Mouse (Mus musculus): Measurements from ENCODE around the gene Fam171a2. TPM values are rescaled to one million over a fixed set of nuclear protein-coding genes. Genes with fewer than 3 reads are reported as not detected.
"Not testable (repeated sequence)": the region's sequence is repeated elsewhere in the genome, so short reads cannot be mapped to it uniquely, and the experiment has no call there.

Gene Fam171a2
- total RNA-seq, 2 experiments from 2014 or later = 108 to 120 TPM

DNA sequence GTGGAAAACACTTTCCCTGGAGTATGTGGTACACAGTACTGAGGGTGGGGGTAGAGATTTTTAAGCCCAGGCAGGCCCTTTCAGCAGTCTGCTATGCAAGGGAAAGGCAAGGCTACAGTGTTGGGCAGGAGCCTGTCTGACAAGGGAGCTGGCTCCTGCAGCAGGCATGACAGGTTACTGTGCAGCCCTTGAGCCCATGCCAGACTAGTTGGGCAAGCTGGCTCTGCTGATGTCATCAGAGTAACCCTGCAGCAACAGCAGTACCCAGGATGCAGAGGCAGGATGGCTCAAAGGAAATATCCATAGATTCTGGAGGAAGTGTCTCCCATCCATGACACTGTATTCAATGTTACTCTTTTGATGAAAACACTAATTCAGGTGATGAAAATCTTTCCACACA lies 28.6 kb downstream of the Fam171a2 start:
- no peak for DNase-seq (ENCODE audit: low spot score in 2 of 2)
- intact Hi-C loops (cut with DNase I) = no loop called here

DNA sequence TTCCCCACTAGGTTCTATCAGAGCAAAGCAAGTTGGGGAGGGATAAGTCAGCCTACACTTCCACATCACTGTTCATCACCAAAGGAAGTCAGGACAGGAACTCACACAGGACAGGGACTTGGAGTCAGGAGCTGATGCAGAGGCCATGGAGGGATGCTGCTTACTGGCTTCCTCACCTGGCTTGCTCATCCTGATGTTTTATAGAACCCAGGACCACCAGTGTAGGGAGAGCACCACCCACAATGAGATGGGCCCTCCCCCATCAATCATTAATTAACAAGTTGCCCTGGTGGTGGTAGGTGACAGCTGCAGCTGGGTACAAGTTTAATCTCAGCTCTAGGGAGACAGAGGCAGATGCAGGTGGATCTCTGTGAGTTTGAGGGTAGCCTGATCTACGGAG lies 30.3 kb downstream of the Fam171a2 start:
- intact Hi-C loops (cut with DNase I) = no loop called here
- no peak for DNase-seq (ENCODE audit: low spot score in 2 of 2)

DNA sequence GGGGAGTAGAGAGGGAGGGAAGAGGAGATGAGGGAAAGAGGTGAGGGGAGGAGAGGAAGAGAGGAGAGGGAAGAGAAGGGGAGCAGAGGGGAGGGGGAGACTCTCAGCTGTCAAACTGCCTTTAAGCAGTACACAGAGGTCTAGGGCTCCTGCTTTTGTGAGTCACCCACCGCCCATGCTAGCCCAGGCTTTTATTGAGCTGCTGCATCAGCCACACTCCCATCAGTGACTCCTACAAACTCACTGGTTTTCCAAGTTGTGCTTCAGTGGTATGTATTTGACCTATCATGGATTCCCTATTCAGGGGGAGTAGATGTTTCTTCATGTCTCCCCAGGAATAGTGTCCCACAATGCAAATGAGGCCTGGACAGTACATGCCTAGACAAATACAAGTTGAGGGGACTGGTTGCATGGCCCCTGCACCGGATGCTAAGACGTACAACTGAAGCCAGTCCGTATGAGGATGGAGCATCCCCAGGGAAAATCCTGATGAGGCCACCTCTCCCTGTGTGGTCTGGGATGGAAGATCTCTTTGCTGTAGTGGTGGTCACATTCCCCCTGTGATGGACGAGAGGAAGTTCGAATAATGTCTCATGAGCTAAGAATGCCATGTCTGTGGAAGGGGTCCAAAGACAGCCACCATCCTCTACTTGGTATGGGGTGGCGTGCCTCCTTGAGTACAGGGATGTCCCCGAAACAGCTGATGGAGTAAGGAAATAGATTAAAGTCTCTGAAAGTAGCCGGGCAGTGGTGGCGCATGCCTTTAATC lies 32.3 kb downstream of the Fam171a2 start:
- no peak for DNase-seq (ENCODE audit: low spot score in 2 of 2)
- intact Hi-C loops (cut with DNase I) = no loop called here

DNA sequence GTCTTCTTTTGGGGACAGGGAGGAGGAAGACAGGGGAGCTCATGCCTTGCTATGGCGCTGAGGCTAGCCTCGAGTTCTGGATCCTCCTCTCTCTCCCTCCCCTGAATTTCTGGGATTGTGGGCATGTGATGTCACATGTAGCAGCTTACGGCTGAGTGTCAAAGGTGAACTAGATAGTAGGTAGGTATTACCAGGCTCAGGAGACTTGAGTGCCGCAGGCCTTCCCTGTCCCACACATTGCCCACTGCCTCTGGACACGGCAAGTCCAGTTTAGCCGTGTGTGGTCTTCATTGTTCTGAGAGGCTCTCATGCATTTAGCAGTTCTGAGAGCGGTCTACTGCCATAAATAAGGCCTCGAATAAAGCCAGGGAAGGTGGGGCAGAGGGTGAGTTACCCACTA lies 34.4 kb downstream of the Fam171a2 start:
- intact Hi-C loops (cut with DNase I) = no loop called here
- no peak for DNase-seq (ENCODE audit: low spot score in 2 of 2)

DNA sequence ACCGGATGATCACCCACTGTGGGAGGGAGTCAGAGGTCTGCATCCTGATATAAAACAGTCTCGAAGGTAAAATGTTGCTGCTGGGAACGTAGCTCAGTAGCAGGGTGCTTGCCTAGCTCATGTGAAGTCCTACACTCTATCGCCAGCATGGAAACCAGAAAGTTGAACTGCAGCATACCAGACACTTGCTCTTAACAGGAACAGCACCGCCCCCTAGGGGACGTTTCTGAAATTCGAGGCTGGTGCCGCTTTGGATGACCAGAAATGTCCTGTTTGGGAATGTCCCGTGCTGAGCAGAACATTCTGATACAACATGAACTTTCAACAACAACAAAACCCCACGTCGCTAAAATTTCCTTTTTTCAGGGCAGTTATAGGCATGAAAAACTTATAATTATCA lies 35.8 kb downstream of the Fam171a2 start:
- DNase-seq (ENCODE audit: low spot score in 2 of 2) = peak; percentile 88 to 89
- intact Hi-C loops (cut with DNase I) = loop anchor here (2.0 kb wide), 1 partner anchor 19 kb away; the partner anchor contains the start of gene Grn

DNA sequence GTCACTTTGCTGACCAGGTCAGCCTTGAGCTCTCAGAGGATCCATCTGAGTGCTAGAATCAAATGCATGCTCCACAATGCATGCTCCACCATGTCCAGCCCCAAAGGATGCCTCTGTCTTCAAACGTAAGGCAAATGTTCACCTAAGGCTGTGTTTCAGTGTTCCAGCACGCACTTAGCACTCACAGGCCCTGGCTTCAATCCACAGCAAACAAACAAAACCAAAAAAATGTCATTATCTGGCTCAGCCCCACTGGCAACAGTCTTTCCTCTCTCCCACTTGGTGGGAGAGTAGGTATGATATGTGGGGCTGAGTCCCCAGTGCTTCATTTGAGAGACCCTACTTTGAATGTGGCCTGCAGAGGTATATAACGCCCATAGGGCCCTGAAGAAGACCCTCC lies 36.4 kb downstream of the Fam171a2 start:
- intact Hi-C loops (cut with DNase I) = loop anchor here (2.0 kb wide), 1 partner anchor 20 kb away; the partner anchor contains the start of gene Grn
- no peak for DNase-seq (ENCODE audit: low spot score in 2 of 2)

DNA sequence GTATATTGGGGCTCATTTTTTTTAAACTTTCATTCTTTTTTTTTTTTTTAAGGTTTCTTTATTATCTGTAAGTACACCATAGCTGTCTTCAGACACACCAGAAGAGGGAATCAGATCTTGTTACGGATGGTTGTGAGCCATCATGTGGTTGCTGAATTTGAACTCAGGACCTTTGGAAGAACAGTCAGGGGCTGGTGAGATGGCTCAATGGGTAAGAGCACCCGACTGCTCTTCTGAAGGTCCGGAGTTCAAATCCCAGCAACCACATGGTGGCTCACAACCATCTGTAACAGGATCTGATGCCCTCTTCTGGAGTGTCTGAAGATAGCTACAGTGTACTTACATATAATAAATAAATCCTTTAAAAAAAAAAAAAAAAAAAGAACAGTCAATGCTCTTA lies 37.1 kb downstream of the Fam171a2 start:
- not testable (repeated sequence) for DNase-seq (ENCODE audit: low spot score in 2 of 2)
- intact Hi-C loops (cut with DNase I) = loop anchor here (2.0 kb wide), 1 partner anchor 20 kb away; the partner anchor contains the start of gene Grn

DNA sequence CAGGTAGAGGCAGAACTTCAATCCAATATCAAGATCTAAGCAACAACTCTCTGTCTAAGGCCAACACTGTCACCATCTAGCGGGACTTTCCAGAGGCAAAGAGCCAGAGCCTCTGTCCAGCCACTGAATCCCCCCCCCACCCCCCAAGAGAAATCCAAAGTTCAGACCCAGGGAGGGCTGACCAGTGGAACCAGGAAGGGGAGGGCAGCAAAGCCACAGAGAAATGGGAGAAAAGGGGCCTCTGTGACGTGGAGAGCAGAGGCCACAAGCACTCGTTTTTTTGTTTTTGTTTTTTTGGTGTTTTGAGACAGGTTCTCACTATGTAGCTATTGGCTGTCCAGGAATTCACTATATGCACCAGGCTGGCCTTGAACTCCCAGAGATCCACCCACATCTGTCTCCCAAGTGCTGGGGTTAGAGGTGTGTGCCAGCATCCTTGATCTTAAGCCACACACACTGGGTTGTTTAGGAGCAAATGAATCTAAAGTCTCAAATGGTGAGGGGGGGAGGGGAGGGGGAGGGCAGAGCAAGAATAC lies 37.6 kb downstream of the Fam171a2 start:
- no peak for DNase-seq (ENCODE audit: low spot score in 2 of 2)
- intact Hi-C loops (cut with DNase I) = loop anchor here (2.0 kb wide), 1 partner anchor 21 kb away; the partner anchor contains the start of gene Grn

DNA sequence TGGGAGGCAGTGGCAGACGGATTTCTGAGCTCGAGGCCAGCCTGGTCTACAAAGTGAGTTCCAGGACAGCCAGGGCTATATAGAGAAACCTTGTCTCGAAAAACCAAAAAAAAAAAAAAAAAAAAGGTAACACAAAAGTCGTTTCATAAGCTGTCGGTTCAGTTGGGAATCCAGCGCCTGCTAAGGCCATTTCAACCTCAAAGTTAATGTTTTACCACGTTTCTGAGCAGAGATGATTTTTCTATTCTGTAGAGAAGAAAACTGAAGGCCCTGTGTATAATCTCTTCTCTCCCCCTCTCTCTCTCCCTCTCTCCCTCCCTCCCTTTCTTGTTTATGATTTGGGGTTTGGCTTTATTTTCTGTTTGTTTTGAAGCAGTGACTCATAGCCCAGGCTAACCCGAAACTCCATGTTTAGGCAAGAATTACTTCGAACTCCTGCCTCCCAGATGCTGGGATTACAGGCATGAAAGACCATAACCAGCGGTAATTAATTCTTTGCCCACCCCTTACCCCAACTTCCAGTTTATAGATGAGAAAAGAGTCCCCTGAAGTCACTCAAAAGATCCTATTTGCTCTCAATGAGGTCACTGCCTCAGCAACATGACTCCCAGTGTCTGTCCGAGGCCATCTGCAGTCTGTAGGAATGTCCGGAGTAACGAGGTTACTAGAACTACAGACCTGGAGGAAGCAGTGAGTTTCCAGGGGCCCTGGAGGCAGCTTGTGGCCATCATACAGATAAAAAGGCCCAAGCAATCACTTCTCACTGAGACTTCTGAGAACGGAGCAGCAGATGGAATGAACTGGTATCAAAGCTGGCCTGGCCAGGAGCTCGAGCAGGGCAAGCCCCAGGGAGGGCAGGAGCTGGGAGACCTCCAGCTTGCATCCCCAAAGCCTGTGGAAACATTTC lies 38.3 kb downstream of the Fam171a2 start:
- intact Hi-C loops (cut with DNase I) = loop anchor here (1.0 kb wide), 1 partner anchor 90 kb away; the partner anchor contains the start of gene Ubtf
- no peak for DNase-seq (ENCODE audit: low spot score in 2 of 2)

DNA sequence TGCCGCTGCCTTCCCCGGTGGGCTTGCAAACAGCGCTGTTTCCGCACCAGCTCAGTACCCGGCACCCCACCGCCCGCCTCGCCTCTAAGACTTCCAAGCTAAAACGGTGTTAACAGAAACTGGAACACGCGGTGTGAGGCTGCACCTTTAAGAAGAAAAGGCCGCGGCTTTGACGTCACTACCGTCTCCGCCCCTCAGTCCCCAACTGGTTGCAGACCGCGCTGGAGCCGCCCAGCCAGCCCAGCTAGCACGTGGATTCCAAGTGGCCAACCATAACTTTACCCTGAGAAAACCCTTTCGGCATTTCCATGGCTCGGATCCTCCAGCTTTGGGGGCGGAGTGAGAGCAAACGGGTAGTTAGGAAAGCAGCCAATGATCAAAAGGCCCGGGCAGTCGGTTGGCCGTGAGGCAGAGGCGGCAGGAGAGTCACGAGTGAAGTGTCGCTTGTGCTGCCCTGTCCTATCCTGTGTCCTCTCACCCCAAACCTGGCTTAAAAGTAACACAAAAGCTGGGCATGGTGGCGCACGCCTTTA lies 39.1 kb downstream of the Fam171a2 start:
- intact Hi-C loops (cut with DNase I) = loop anchor here (1.0 kb wide), 1 partner anchor 89 kb away; the partner anchor contains the start of gene Ubtf

DNA sequence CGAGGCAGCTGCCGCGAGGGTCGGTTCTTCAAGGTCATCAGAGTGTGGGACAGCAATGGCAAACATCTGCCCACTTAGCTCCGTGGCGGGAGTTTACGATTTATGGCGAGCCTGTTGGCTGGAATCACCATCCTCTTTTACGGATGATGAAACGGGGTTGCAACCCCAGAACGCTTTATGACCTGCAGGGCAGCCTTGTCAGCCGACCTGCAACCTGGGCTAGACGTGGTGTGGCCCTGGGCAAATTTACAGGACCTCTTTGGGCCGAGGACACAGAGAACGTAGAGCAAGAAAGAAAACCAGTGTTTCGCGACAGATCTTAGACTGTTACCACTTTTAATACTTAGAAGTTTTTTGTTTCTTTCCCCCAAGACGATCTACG lies 39.7 kb downstream of the Fam171a2 start, which contains the start of gene Slc25a39:
Gene Slc25a39, minus strand, starts transcription at position 113 of the 382 bp plus-strand sequence.
- intact Hi-C loops (cut with DNase I) = loop anchor here (1.0 to 2.0 kb wide), 5 partner anchors 11 to 112 kb away; partner anchors contain the start of genes Atxn7l3 and Ubtf
- no peak for DNase-seq (ENCODE audit: low spot score in 2 of 2)

More for the DNA sequence above, 39.1 kb downstream of the Fam171a2 start:
- DNase-seq (ENCODE audit: low spot score in 2 of 2) = peak; percentile 97 to 99

DNA sequence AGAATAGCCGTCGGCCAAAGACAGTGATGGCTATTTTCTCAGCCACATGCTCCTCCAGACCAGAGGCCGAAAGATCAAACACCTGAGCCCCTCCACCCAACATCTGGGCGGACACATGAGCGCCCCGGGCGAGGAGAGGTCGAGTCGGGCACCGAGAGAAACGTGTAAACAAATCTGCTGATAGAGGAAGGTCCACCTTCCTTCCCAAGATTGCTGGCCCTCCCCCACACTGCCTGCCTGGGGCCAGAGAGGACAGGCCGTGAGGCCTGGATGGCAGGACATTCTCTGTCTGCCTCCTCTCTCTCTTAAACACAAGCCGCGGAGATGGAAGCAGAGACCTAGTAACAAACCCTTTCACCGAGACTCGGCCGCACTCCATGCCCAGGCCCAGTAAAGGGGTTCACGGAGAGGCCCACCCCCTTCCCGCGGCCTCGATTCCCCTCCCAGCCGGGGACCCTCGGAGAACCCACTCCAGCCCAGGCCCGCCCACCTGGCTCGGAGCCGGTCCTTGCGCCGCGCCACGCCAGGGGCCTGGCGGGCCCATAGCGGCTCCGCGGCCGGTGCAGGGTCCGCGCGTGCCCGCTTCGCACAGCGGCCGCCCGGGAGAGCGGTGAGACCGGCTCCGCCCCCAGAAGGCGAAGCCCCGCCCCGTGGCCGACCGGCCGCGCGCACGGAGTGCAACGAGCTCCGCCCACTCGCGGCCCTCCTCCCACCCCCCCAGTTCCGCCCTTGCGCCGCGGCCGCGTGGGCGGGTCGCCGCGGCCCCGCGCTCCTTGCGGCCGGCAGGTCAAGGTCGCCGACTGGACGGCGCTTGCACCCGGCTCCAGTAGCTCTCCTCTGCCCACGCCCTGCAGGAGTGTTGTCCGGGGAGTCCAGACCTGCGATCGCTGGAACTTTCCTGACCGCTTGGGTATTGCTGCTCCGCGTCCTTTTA lies 40.3 kb downstream of the Fam171a2 start:
- peak; percentile 86 to 90 for DNase-seq (ENCODE audit: low spot score in 2 of 2)
- intact Hi-C loops (cut with DNase I) = loop anchor here (1.0 to 2.0 kb wide), 4 partner anchors 10 to 111 kb away; partner anchors contain the start of gene Atxn7l3

DNA sequence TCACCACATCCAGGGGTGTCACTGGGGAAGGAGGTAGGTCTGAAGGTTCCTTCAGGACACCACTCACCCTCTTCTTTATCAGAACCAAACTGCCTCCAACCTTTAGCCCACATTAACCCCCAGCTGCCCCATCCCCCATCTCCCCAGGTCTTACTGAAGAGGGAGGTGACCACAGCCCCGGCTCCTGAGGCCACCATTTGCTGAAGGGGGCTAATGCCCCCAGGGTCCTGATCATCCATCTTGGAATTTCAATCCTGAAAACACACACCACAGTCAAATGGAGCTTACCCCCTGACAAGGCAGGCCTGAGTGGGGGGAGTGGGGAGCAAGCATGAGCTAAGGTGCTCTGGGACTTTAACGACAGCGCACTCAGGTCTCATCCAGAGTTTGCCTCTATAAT lies 41.1 kb downstream of the Fam171a2 start:
- intact Hi-C loops (cut with DNase I) = loop anchor here (2.0 kb wide), 1 partner anchor 98 kb away; no protein-coding TSS in a partner anchor
- DNase-seq (ENCODE audit: low spot score in 2 of 2) = no peak

DNA sequence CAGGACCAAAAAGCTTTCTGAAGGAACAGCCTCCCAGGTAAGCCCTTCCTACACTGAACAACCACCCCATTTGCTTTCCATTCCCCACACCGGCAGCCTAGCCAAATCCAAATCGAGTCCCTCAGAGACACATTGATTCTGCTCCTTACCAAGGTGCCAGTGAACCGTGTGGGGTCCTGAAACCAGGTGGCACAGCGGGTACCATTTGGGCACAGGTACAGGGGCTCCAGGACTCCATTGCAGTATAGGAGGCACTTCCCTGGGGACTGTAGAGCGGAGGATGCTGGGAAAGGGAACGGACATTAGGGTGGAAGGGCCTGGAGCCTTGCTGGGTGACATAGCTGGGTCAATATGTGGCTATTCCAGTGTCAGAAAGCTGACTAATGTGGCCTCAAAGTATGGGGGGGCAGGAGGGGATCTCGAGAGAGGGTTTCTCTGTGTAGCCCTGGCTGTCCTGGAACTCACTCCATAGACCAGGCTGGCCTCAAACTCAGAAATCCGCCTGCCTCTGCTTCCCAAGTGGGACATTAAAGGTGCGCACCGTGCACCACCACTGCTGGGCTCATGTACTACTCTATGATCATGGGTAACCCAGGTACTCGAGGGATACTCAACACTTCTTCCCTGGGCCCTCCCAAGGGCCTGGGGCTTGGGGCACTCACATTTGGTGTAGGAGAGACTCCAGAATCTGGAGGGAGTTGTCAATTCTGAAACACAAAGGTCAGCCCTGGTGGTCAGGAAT lies 41.8 kb downstream of the Fam171a2 start:
- intact Hi-C loops (cut with DNase I) = loop anchor here (2.0 kb wide), 1 partner anchor 97 kb away; no protein-coding TSS in a partner anchor
- no peak for DNase-seq (ENCODE audit: low spot score in 2 of 2)

DNA sequence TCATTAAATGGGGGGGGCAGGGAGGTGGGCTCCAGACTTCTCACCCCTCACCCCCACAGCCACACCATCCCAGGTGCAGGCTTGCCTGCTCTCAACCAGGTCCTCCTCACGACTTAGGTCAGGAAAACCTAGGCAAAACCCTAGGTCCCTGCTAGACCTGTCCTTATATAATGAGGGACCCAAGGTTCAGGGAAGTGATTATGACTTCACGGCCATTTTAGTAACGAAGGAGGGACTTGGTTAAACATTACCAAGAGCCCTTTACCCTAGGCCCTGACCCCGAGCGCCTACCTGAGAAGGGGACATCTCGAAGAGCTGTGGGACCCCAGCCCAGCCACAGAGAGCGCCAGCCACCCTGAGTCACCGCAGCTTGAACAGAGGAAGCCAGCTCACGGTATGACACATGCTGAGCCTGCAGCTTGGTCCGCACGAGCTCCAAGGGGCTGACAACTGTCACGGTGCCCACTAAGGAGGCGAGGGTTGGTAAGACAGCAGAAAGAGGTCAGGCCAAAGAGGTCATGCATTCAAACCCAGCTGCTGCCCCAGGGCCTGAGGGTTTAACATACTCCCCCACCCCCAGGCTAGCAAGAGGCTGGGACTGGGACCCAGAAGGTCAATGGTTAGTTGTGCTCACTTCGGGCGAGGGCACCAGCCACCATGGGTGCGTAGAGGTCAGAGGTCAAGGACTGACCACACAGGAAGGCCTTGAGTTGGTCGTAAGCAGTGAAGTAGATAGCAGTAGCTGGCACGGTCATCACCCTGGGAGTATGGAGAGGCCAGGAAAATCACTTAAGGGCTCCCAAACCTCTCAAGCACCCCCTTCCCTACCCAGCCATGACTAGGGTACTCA lies 43.1 kb downstream of the Fam171a2 start:
- DNase-seq (ENCODE audit: low spot score in 2 of 2) = no peak
- intact Hi-C loops (cut with DNase I) = no loop called here

DNA sequence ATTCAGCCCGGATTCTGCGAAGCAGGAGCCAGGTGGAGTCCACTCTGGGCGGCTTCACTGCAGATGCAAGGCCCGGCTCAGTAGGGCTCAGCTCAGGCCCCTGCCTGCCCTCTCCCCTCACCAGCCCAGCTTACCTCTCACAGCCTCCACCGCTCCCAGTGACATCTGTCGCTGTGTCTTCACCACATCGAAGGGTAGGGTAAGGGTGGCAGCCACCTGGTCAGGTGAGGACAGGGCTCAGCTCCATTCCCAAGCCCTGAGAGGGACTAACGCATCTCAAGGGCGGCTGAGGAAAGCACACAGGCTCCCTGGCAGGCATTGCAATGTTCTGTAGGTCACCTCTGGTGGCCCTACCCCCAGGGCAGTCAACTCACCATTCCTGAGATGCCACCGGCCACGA lies 43.8 kb downstream of the Fam171a2 start:
- intact Hi-C loops (cut with DNase I) = no loop called here
- DNase-seq (ENCODE audit: low spot score in 2 of 2) = no peak
